ENCODE assay signal across 8 mouse cellular contexts in the genomic region with DNA sequence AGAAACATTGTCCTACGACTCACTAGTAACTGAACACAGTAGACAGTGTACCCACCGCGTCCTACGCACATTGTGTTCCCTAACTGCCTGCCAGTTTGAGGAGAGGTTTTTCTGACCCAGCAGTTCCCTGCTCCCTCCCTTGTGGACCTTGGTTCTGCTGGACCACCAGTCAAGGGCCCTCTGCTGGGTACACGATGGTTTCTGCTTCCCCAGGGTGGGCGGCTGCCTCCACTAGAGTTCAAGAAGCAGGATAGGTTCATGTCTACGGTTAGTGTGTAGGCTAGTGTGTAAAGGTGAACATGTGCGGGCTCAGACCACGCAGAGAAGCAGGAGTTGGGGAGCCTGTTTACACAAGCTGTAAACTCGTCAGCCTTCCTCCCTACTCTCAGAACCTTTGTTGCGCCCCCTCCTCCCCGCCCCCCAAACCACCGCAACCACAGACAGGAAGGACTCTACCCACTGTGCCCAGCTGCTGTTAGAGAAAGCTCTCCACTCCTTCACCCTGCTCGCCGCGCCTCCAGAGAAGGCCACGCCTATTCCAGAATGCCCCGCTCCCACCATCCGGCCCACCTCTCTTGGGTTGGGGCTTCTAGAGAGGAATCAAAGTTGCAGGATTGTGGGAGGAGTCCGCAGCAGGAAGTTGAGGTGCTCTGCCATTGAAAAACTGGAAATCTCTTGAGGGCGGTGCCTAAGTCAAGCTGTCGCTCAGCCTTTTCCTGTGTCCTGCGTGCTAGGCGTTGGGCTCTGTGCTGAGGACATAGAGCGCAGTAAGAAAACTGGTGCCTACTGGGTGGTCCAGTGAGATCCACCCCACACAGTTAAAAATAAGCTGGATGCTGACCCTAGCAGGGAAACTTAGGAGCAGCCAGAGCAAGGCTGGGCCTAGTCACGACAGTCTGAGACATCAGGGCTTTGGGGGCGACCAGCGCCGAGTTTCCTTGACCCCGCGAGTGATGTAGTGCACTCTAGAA. TPM values are rescaled to one million over a fixed set of nuclear protein-coding genes. Genes with fewer than 3 reads are reported as not detected.
A peak's percentile ranks its signal among the peaks of the same experiment; 100 is the strongest.
DNase-seq lines count a peak whose midpoint lies in the region; ATAC-seq lines count a peak whose summit lies in the region.

A gene (minus strand): TSS at position 906 of the 971 bp plus-strand sequence.

- 7% methylated on average over 31 of the region's 31 CpGs for WGBS in heart, embryonic 10.5 days
- WGBS in kidney, embryonic 15.5 days, result 7% methylated on average over 30 of the region's 31 CpGs

- peaks cover 16% of the 10 kb centered on the region for H3K4me1 ChIP-seq in heart, embryonic 10.5 days
- peaks cover 28% of the 10 kb centered on the region for H3K4me1 ChIP-seq in kidney, embryonic 15.5 days

- peak; percentile 70 to 71 for DNase-seq in B cell, adult 2 months
- DNase-seq in brain, adult 2 months (ENCODE audit: low read depth, low spot score), result peak; percentile 95
- peak; percentile 97 for DNase-seq in heart, embryonic 10.5 days (ENCODE audit: low spot score)
- peak; percentile 86 for DNase-seq in liver
- peak; percentile 74 for DNase-seq in splenic B cell, adult 2 months (ENCODE audit: low read depth, low spot score)

- H3K27me3 ChIP-seq in heart, embryonic 10.5 days (ENCODE audit: insufficient read depth, poor library complexity, severe bottlenecking), result no peaks in the 10 kb centered on the region
- no peaks in the 10 kb centered on the region for H3K27me3 ChIP-seq in kidney, embryonic 15.5 days
- no peaks in the 10 kb centered on the region for H3K27me3 ChIP-seq in splenic B cell, adult 2 months (ENCODE audit: control insufficient read depth, insufficient read depth, low read length, poor library complexity, severe bottlenecking)

- peak within 1 kb of the TSS; percentile 79 for H3K4me2 ChIP-seq in kidney, embryonic 15.5 days

- no peaks in the 10 kb centered on the region for H3K36me3 ChIP-seq in heart, embryonic 10.5 days
- no peaks in the 10 kb centered on the region for H3K36me3 ChIP-seq in kidney, embryonic 15.5 days
- no peaks in the 10 kb centered on the region for H3K36me3 ChIP-seq in splenic B cell, adult 2 months (ENCODE audit: control insufficient read depth, insufficient read depth, low read length, poor library complexity, severe bottlenecking)

- H3K9me3 ChIP-seq in heart, embryonic 10.5 days, result no peaks in the 10 kb centered on the region
- H3K9me3 ChIP-seq in kidney, embryonic 15.5 days (replicated peaks), result no peaks in the 10 kb centered on the region

- peak; percentile 58; the same call in 1 of the 2 replicates for ATAC-seq in erythroblast, adult 5-6 weeks (replicated peaks; ENCODE audit: low FRiP score, poor library complexity, severe bottlenecking)
- ATAC-seq in kidney, embryonic 15.5 days (replicated peaks; ENCODE audit: low FRiP score), result peak; percentile 97
- peak; percentile 82 for ATAC-seq in monocyte, adult 5-6 weeks (replicated peaks; ENCODE audit: insufficient number of reproducible peaks, low FRiP score, low TSS enrichment, poor library complexity, severe bottlenecking)

- H3K4me3 ChIP-seq in heart, embryonic 10.5 days, result peak within 1 kb of the TSS; percentile 66
- H3K4me3 ChIP-seq in kidney, embryonic 15.5 days (replicated peaks), result peak within 1 kb of the TSS; percentile 50

- H3K27ac ChIP-seq in heart, embryonic 10.5 days, result peak within 1 kb of the TSS; percentile 93
- H3K27ac ChIP-seq in kidney, embryonic 15.5 days, result peak within 1 kb of the TSS; percentile 94

- H3K9ac ChIP-seq in kidney, embryonic 15.5 days, result peak within 1 kb of the TSS; percentile 48

RNA-seq across cellular contexts. Expression of the gene that starts here (rescaled TPM):
- total RNA-seq in erythroblast, adult 5-6 weeks (2015; ENCODE audit: low replicate concordance), result not detected in 2 replicates
- not detected in 2 replicates for total RNA-seq in erythroblast, adult 5-6 weeks (2017; ENCODE audit: low replicate concordance)
- polyA plus RNA-seq in heart, embryonic 10.5 days (2016; fragmentation: Nextera tagmentation; extraction: Ambion mirVana), result 12.0 and 15.4 TPM in 2 replicates
- 16.3 and 16.5 TPM in 2 replicates for polyA plus RNA-seq in kidney, embryonic 15.5 days (2015; fragmentation: Nextera tagmentation; extraction: Ambion mirVana)
- total RNA-seq in monocyte, adult 5-6 weeks (2017), result not detected in 3 replicates

Comparison
In these comparisons a context has a peak if more than half of its experiments do, and no peak if none do; other contexts are left out.
1. Peak in every context shown above with its lines: DNase-seq, ATAC-seq, H3K4me3 ChIP-seq and H3K27ac ChIP-seq.
2. Peak in ATAC-seq in erythroblast, adult 5-6 weeks; RNA of the gene not detected or under 1 TPM.
3. Peak in ATAC-seq in monocyte, adult 5-6 weeks; RNA of the gene not detected or under 1 TPM.